Mouse (Mus musculus) forebrain, postnatal 0 days (tissue): ENCODE results near the gene Bcas1. TPM values are rescaled to one million over a fixed set of nuclear protein-coding genes. Genes with fewer than 3 reads are reported as not detected.

Source experiments
- ATAC-seq: fragments of 200-750 bp; cut with Nextera tagmentation; 2 replicates; pipeline ENCODE4 v1.8.0; 2017; ENCODE audit warnings: mild to moderate bottlenecking, moderate library complexity
- DNase-seq: peaks from one replicate; pipeline ENCODE4 v3.0.0-alpha.2; 2015
- H3K27ac ChIP-seq: fragments of 300-500 bp; sonication (generic); 2 replicates; pipeline ENCODE4 v1.5.1; 2014; ENCODE audit warnings: low read depth, mild to moderate bottlenecking, antibody characterized with exemption, low read length, moderate library complexity, mixed read lengths
- H3K27me3 ChIP-seq: fragments of 300-500 bp; sonication (generic); 2 replicates; pipeline ENCODE4 v1.6.1; 2014; ENCODE audit warnings: mild to moderate bottlenecking, low read length, mixed read lengths; ENCODE audit not compliant: insufficient read depth
- H3K36me3 ChIP-seq: fragments of 300-500 bp; sonication (generic); 2 replicates; pipeline ENCODE4 v1.6.1; 2014; ENCODE audit warnings: mild to moderate bottlenecking, moderate library complexity; ENCODE audit not compliant: insufficient read depth
- H3K4me1 ChIP-seq: fragments of 300-500 bp; sonication (generic); 2 replicates; pipeline ENCODE4 v1.6.1; 2014; ENCODE audit warnings: antibody characterized with exemption; ENCODE audit not compliant: insufficient read depth
- H3K4me2 ChIP-seq: fragments of 300-500 bp; sonication (generic); 2 replicates; pipeline ENCODE4 v1.6.1; 2014; ENCODE audit warnings: low read depth, mild to moderate bottlenecking, moderate library complexity
- H3K4me3 ChIP-seq: fragments of 300-500 bp; sonication (generic); 2 replicates; pipeline ENCODE4 v1.5.1; 2014; ENCODE audit warnings: low read depth, low read length, mixed read lengths
- H3K9ac ChIP-seq: fragments of 300-500 bp; sonication (generic); 2 replicates; pipeline ENCODE4 v1.6.1; 2014; ENCODE audit warnings: mild to moderate bottlenecking
- H3K9me3 ChIP-seq: fragments of 300-500 bp; sonication (generic); 2 replicates; pipeline ENCODE4 v1.6.1; 2016; ENCODE audit warnings: low read length
- CTCF ChIP-seq: sonication (generic); IDR thresholded peaks from 2 replicates; pipeline ENCODE4 v1.5.1; 2016; ENCODE audit warnings: antibody characterized with exemption, control low read depth, low read depth
- WGBS: fragments of 180-500 bp; shearing (Covaris S2); extraction: QIAGEN DNeasy Blood & Tissue Kit; methylation state at CpG from one replicate; pipeline ENCODE4 v1.1.7; 2014; 5-methylcytosine and 5-hydroxymethylcytosine counted together
- polyA plus RNA-seq: library from polyadenylated mRNA; unstranded; fragments of >200 nt; fragmentation: Nextera tagmentation; extraction: Ambion mirVana; gene quantifications from 2 replicates; pipeline ENCODE4 v1.2.1, GENCODE M21; 2015
- total RNA-seq: library from RNA; depleted of rRNA; stranded (reverse); fragments of >200 nt; gene quantifications from 2 replicates; pipeline ENCODE4 v1.2.3, GENCODE M21; 2014

Bcas1 gene
- total and polyA plus RNA-seq, 2 experiments from 2014 or later = 4.2 to 5.2 TPM

DNA sequence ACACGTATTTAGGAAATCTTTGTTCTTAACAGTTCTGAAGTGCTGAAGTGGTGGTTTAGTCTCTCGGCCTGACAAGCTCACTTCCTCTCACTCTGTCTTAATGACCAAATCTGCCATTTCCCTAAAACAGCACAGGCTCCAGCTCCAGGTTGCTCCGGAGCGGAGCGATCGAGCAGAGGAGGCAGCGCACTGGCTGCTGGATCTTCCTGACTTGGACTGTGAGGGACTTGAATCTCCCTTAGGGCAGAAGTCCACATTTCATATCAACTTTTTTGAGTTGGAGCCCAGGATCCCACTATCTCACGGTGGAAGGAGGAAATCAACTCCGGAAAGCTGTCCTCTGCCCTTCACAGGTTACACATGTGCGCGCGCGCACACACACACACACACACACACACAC is 97.7 kb downstream of the Bcas1 start:
- no peak for ATAC-seq
- TF ChIP-seq CTCF = no peak
- Histone ChIP-seq H3K27ac (no peak overlapping the region), H3K4me3 (no peak overlapping the region), H3K4me1 (no peaks in the 10 kb centered on the region), H3K4me2 (no peak overlapping the region), H3K9ac (no peak overlapping the region), H3K27me3 (no peaks in the 10 kb centered on the region), H3K9me3 (no peaks in the 10 kb centered on the region), H3K36me3 (no peaks in the 10 kb centered on the region)
- DNase-seq = no peak
- 94% methylated on average over 13 of the region's 13 CpGs for WGBS

GRCm38 (mm10) chr2:170323925-170324347 is 103.7 kb downstream of the Bcas1 start:
- no peak for TF ChIP-seq CTCF
- peak; percentile 50; the same call in 1 of the 2 replicates for ATAC-seq
- no peaks in the 10 kb centered on the region for H3K27me3 ChIP-seq
- peak overlapping the region; percentile 55 for H3K4me2 ChIP-seq
- H3K9me3 ChIP-seq = no peaks in the 10 kb centered on the region
- peak; percentile 71 for DNase-seq
- H3K4me1 ChIP-seq = peaks cover 8% of the 10 kb centered on the region; the same call in 1 of the 2 replicates
- H3K9ac ChIP-seq = peak overlapping the region; percentile 37; the same call in 1 of the 2 replicates
- no peaks in the 10 kb centered on the region for H3K36me3 ChIP-seq
- H3K27ac ChIP-seq = no peak overlapping the region
- peak overlapping the region; percentile 33 for H3K4me3 ChIP-seq
- 1% methylated on average over 19 of the region's 19 CpGs for WGBS

DNA sequence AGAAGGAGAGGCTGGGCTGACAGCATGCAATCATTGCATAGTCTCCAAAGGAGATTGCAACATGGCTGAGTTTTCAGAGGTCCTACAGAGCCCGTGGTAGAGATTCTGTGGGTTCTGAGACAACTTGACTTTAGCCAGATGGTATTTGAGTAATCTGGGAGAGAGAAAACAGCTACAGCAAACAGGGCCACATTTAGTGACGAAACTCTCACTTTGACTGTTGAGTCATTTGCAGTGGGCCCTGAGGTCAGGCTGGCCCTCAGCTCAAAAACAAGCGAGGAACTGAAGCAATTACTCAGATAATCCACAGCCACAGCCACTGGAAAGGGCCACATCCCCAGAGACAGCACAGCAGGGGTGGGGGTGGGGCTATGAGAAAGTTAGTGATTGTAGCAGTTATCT is 105.6 kb downstream of the Bcas1 start:
- Histone ChIP-seq H3K9me3 (no peaks in the 10 kb centered on the region), H3K9ac (no peak overlapping the region), H3K4me3 (no peak overlapping the region), H3K27me3 (no peaks in the 10 kb centered on the region), H3K4me2 (no peak overlapping the region), H3K36me3 (no peaks in the 10 kb centered on the region), H3K4me1 (peaks cover 8% of the 10 kb centered on the region; the same call in 1 of the 2 replicates), H3K27ac (no peak overlapping the region)
- ATAC-seq (no peak), DNase-seq (no peak)
- no peak for TF ChIP-seq CTCF
- WGBS = 54% methylated on average over 3 of the region's 3 CpGs

DNA sequence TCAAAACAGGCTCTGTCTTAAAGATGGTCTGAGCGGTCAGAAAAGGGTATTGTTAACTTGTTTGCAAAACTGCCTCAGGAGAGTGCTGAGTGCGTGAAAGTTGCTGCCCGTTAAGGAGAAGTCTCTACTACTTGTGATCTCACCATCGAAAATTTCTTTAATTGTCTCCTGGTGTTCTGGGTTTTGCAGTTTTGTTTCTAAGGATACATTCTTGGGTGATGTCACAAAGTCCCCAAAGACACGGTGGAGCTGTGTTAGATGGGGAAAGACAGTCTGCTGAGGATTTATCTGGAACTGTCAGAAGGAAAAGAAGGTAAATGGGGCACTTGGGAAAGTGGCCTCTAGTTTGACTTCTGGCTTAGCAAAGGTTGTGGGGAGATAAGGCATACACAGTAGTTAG is 106.1 kb downstream of the Bcas1 start:
- ATAC-seq (no peak), DNase-seq (no peak)
- Histone ChIP-seq H3K4me1 (peaks cover 8% of the 10 kb centered on the region; the same call in 1 of the 2 replicates), H3K36me3 (no peaks in the 10 kb centered on the region), H3K9ac (no peak overlapping the region), H3K27ac (no peak overlapping the region), H3K4me2 (no peak overlapping the region), H3K4me3 (no peak overlapping the region), H3K27me3 (no peaks in the 10 kb centered on the region), H3K9me3 (no peaks in the 10 kb centered on the region)
- TF ChIP-seq CTCF = no peak
- 51% methylated on average over 5 of the region's 5 CpGs for WGBS

DNA sequence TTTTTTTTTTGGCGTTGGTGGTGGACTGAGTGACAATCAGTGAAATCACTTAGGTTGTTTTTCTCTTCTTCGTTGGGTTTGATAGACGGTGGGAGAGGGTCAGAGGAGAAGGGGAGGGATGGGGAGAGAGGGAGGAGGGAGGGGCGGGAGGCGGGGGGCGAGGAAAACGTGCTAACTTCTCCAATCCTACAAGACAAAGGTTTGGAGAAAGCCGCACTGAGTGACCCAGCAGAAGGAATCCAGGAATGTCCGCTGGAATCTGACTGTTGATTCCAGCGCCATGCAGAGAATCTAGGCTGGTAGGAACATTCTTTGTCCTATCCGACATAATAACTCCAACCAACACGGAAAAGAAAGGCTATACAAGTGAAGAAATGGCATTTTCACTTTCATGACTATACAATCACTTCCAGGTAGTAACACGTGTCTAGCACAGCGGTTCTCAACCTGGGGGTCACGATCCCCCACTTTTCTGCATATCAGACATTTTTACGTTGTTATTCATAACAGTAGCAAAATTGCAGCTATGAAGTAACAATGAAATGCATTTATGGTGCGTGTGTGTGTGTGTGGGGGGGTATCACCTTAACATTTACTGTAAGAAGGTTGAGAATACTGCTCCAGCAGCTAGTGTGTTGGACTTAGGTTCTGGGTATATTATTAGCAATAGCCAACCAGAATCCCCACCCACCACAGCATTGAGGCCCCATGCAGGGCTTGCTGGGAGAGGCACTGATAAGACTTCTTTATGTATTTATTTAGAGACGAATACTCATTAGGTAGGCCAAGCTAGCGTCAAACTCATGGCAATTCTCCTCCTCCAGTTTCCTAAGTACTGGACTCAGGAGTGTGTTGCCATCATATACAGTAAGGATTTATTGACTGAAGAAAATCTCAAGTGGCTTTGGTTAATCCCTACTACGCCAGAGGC is 107.8 kb downstream of the Bcas1 start:
- Histone ChIP-seq H3K9ac (peak overlapping the region; percentile 63), H3K4me2 (peak overlapping the region; percentile 71), H3K27me3 (no peaks in the 10 kb centered on the region), H3K4me3 (peak overlapping the region; percentile 41), H3K36me3 (no peaks in the 10 kb centered on the region), H3K27ac (peak overlapping the region; percentile 72), H3K9me3 (no peaks in the 10 kb centered on the region), H3K4me1 (peaks cover 8% of the 10 kb centered on the region; the same call in 1 of the 2 replicates)
- DNase-seq (peak; percentile 63), ATAC-seq (peak; percentile 3; the same call in 1 of the 2 replicates)
- TF ChIP-seq CTCF = no peak
- WGBS = 19% methylated on average over 20 of the region's 20 CpGs

- Histone ChIP-seq H3K27ac (peak overlapping the region; percentile 40), H3K9ac (peak overlapping the region; percentile 63), H3K36me3 (no peaks in the 10 kb centered on the region), H3K4me1 (peaks cover 8% of the 10 kb centered on the region; the same call in 1 of the 2 replicates), H3K27me3 (no peaks in the 10 kb centered on the region), H3K4me3 (peak overlapping the region; percentile 41), H3K4me2 (peak overlapping the region; percentile 71), H3K9me3 (no peaks in the 10 kb centered on the region)
- peak; percentile 94 for DNase-seq
- TF ChIP-seq CTCF = peak; percentile 84
- 10% methylated on average over 25 of the region's 25 CpGs for WGBS
- ATAC-seq = peak; percentile 98
These were observed 108.7 kb downstream of the Bcas1 start for GRCm38 (mm10) chr2:170318713-170319532.
